ENCODE assay signal across 12 mouse cellular contexts in the genomic region with DNA sequence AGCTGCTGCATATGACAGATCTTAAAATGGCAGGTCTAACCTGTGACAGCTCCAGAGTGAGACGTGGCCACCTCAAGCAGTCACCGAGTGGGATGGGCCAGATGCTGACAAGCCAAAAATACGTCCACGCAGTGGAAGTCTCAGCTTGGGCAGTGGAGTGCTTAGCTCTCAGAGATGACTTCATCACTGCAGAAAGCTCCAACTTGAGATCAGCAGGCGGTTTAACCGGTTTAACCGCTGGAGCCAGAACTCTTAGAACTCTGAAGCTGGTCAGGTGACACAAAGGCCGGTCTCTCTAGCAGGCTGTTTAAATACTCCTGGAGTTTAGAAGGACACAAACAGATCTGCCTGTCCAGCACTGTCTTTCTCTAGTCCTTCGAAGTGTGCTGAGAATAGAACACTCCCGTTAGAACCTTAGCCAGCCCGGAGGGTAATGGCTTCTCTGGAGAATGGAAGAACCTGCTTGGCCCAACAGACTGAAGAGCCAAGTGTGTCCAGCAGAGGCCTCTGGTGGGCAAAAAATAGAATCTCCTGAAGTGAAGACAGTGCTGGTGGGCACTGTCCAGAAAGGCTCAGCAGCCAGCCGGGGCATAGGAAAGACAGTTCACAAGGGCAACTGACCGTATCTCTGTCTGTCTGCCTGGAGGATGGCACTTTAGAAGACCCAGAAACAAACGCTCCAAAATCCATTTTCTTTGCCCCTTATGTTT. TPM values are rescaled to one million over a fixed set of nuclear protein-coding genes. Genes with fewer than 3 reads are reported as not detected.
DNase-seq lines count a peak whose midpoint lies in the region; ATAC-seq and TF ChIP-seq lines count a peak whose summit lies in the region.
"Had no signal": no experiment of that assay in that cellular context is flagged by ENCODE, and none has a peak within 500 bp of the region (broad histone marks: within the 10 kb centered on the region; RNA-seq: fewer than 3 reads in every experiment).

No protein-coding gene starts in this region.

- intact Hi-C loops in heart, postnatal 25 days (cut with DNase I) = no loop called here

- H3K4me2 ChIP-seq in forebrain, embryonic 16.5 days (ENCODE audit: low read length) = no peak overlapping the region
- H3K4me2 ChIP-seq: forebrain, embryonic 12.5 days; limb, embryonic 12.5 days had no signal

- no peaks in the 10 kb centered on the region for H3K27me3 ChIP-seq in forebrain, embryonic 16.5 days (replicated peaks; ENCODE audit: control insufficient read depth, insufficient read depth, low read length)
- H3K27me3 ChIP-seq: forebrain, embryonic 12.5 days; limb, embryonic 12.5 days had no signal

- no peak overlapping the region for H3K27ac ChIP-seq in cortical plate, adult 2 months (ENCODE audit: insufficient read depth, low read length)
- H3K27ac ChIP-seq in forebrain, embryonic 16.5 days (ENCODE audit: low read length) = no peak overlapping the region
- H3K27ac ChIP-seq: forebrain, embryonic 12.5 days; limb, embryonic 12.5 days had no signal

- no peak for TF ChIP-seq POLR2A in cortical plate, adult 2 months (IDR thresholded peaks at IDR 0.05; ENCODE audit: extremely low read depth, insufficient read depth, low read length)

- H3K9me3 ChIP-seq in forebrain, embryonic 16.5 days (ENCODE audit: control insufficient read depth, low read length) = no peaks in the 10 kb centered on the region
- H3K9me3 ChIP-seq: forebrain, embryonic 12.5 days; limb, embryonic 12.5 days had no signal

- WGBS in forebrain, embryonic 16.5 days = 86% methylated on average over 14 of the region's 14 CpGs

- no peak overlapping the region for H3K4me3 ChIP-seq in cortical plate, adult 2 months (ENCODE audit: insufficient read depth, low read length)
- H3K4me3 ChIP-seq in forebrain, embryonic 16.5 days (replicated peaks; ENCODE audit: low read length) = no peak overlapping the region
- H3K4me3 ChIP-seq: forebrain, embryonic 12.5 days; limb, embryonic 12.5 days; myocyte had no signal

- no peak overlapping the region for H3K9ac ChIP-seq in forebrain, embryonic 16.5 days (replicated peaks; ENCODE audit: low read depth, low read length)
- H3K9ac ChIP-seq: forebrain, embryonic 12.5 days; limb, embryonic 12.5 days had no signal

- no peak for ATAC-seq in forebrain, embryonic 16.5 days

- no peaks in the 10 kb centered on the region for H3K36me3 ChIP-seq in forebrain, embryonic 16.5 days (ENCODE audit: control insufficient read depth, insufficient read depth)
- H3K36me3 ChIP-seq: forebrain, embryonic 12.5 days; limb, embryonic 12.5 days had no signal

- DNase-seq in heart, adult 18-20 months = peak; percentile 11 to 24
- no peak for DNase-seq in heart, postnatal 25 days (ENCODE audit: low spot score)
- peak; percentile 19 for DNase-seq in kidney, adult 18-20 months
- peak; percentile 69 for DNase-seq in lung, postnatal 14 days
- no peak for DNase-seq in layer of hippocampus, postnatal 36 days
- DNase-seq in left cerebral cortex, adult 8-10 months (ENCODE audit: low spot score in 2 of 2) = no peak

- peak; percentile 24; the same call in 1 of the 2 replicates for TF ChIP-seq CTCF in cortical plate, adult 2 months (IDR thresholded peaks at IDR 0.05; ENCODE audit: extremely low read depth, insufficient read depth, low read length)

- H3K4me1 ChIP-seq in cortical plate, adult 2 months (ENCODE audit: control insufficient read depth, insufficient read depth, low read length) = no peaks in the 10 kb centered on the region
- no peaks in the 10 kb centered on the region for H3K4me1 ChIP-seq in forebrain, embryonic 16.5 days (replicated peaks; ENCODE audit: control insufficient read depth, insufficient read depth, low read length)
- H3K4me1 ChIP-seq: limb, embryonic 12.5 days had no signal

RNA-seq across cellular contexts. Expression of gene Fam189a1, which starts 57.0 kb away (rescaled TPM):
- total RNA-seq in heart, adult 18-20 months (2021) = not detected
- total RNA-seq in heart, postnatal 25 days (2021) = not detected
- 58.7 and 61.3 TPM in 2 replicates for polyA plus RNA-seq in cortical plate, adult 2 months (2012; rRNA removed)
- total RNA-seq in layer of hippocampus, postnatal 36 days (2021) = 10 to 100 TPM; 68.2 to 70.8 TPM
- 10 to 100 TPM; 43.0 to 54.1 (median 47.7) TPM for total RNA-seq in left cerebral cortex, adult 8-10 months (2022)
- polyA plus RNA-seq in forebrain, embryonic 16.5 days (2015; fragmentation: Nextera tagmentation; extraction: Ambion mirVana) = 3.3 and 5.7 TPM in 2 replicates
- total RNA-seq: CH12.LX had no signal

Comparison
In these comparisons a context has a peak if more than half of its experiments do, and no peak if none do; other contexts are left out.
1. DNase-seq: peak in heart, adult 18-20 months (2 of 2), kidney, adult 18-20 months (single experiment) and lung, postnatal 14 days (single experiment); none in heart, postnatal 25 days (single experiment), layer of hippocampus, postnatal 36 days (0 of 2) and left cerebral cortex, adult 8-10 months (0 of 2).
2. RNA of gene Fam189a1, which starts 57.0 kb away (total RNA-seq): 68.2 to 70.8 TPM in layer of hippocampus, postnatal 36 days and 43.0 to 54.1 TPM in left cerebral cortex, adult 8-10 months; not detected in heart, postnatal 25 days and not detected in heart, adult 18-20 months; every median in the first group is over 10 times any median in the second.